Mouse (Mus musculus) embryo, embryonic 11 days (tissue): ENCODE measurements around the gene Atg9b.
"Not testable (repeated sequence)": the region's sequence is repeated elsewhere in the genome, so short reads cannot be mapped to it uniquely, and the experiment has no call there.

Experiments
- DNase-seq: peaks from one replicate; pipeline ENCODE4 v3.0.0-alpha.2; 2015

Atg9b gene

DNA sequence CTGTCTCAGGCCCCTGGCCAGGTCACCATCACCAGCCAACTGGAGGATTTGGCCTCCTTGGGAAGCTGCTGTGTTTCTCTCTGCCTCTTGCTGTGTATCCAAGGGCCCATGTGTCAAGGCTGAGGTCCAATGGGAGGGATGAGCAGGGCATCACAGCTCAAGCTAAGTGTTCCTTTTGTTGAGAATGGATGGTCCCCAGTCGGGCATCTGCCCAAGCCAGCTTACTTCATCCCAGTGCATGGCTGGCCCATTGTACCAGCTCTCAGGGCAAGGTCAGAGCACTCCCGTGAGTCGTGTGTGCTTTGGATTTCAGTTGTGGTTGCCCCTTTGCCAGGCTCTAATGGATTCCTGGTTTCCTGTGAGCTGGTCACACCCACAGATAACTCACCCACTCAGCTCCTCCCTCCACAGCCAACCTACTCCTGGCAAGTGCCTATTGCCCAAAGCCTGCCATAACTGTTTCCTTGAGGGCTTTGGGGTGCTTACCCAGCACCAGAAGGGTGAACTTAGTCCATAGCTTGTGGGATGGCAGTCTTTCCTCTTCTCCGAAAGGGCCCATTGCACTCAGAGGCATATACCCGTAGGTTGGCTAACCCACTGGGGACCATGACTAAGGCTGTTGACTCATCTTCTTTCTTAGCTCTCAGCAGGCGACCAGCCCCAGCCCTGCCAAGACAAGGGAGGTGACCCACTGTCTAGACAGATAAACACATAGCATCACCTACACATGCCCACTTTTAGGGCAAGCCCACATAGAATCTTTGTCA lies 12.8 kb upstream of the Atg9b start:
- DNase-seq, result no peak

DNA sequence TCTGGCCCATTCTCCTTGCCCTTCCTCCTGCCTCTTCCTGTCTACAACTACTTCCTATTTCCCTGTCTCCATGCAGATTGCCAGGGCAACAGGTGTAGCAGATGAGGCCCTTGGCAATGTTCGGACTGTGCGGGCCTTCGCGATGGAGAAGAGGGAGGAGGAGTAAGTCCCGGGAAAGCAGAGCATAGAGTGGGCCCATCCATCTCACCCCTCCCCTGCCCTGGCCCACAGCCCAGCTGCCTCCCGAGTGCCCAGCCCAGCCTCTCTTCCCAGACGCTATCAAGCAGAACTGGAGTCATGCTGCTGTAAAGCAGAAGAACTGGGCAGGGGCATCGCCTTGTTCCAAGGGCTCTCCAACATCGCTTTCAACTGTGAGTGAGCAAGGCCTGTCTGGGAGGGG lies 10.0 kb upstream of the Atg9b start:
- no peak for DNase-seq

DNA sequence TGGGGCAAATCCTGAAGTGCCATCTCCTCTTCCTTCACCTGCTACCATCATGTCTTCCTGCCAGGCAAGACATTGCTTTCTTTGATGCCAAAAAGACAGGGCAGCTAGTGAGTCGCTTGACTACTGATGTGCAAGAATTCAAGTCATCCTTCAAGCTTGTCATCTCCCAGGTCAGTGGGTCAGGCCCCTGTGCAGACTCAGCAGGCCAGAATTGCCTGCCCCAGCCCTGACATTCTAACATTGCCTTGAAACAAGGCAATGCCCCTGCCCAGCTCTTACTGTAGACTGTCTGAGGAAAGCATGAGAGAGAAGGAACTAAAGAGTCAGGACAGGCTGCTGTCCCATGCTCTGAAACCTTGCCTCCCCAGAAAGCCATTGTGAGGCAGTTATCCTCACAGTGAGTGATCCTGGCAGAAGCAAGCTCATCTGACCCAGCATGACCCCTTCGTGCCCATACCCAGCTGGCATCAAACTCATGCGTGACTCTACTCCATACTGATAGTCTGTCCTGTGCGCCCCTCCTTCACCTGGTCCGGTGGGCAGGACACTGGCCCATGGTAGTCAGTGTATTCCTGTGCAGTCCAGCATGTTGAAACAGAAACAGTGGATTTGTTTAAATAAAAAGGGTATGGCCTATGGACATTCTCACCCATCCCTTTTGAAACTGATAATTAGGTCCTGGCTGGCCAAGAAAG lies 9.1 kb upstream of the Atg9b start:
- no peak for DNase-seq

DNA sequence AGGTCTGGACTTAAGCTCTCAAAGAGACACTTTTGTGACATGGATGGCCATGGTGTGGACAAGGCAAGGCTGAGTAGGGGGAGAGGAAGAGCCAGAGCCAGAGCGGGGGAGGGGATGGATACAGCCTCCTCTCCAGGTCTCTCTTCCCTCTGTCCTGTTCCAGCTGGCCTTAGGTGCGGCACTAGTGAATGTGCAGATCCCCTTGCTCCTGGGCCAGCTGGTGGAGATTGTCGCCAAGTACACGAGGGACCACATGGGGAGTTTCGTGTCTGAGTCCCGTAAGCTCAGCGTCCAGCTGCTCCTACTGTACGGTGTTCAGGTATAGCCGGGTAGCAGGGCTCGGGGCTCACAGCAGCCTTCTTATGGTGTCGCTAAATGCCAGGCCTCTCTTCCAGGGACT lies 8.4 kb upstream of the Atg9b start:
- no peak for DNase-seq

DNA sequence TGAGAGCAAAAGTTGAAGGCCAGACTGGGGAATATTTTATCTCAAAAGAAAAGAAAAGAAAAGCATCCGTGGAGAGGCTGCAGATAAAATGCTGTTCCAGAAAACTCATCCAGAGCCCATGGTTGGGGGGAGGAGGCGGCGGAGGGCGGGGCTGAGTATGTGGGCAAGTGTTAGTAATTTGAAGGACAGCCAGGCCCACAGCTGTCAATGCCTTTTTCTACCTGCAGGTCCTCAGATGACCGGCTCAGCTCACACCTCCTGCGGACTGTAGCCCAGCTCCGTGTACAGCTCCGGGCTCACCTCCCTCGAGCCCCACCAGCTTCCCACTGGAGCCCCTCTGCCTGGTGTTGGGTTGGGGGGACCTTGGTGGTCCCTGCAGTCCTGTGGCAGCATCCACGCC lies 7.7 kb upstream of the Atg9b start:
- DNase-seq, result no peak

DNA sequence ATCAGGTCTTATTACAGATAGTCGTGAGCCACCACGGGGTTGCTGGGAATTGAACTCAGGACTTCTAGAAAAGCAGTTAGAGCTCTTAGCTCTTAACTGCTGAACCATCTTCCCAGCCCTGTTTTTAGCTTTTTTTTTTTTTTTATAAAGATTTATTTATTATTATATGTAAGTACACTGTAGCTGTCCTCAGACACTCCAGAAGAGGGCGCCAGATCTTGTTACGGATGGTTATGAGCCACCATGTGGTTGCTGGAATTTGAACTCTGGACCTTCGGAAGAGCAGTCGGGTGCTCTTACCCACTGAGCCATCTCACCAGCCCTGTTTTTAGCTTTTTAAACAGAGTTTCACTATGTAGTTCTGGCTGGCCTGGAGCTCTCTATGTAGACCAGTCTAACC lies 4.3 kb upstream of the Atg9b start:
- not testable (repeated sequence) for DNase-seq

DNA sequence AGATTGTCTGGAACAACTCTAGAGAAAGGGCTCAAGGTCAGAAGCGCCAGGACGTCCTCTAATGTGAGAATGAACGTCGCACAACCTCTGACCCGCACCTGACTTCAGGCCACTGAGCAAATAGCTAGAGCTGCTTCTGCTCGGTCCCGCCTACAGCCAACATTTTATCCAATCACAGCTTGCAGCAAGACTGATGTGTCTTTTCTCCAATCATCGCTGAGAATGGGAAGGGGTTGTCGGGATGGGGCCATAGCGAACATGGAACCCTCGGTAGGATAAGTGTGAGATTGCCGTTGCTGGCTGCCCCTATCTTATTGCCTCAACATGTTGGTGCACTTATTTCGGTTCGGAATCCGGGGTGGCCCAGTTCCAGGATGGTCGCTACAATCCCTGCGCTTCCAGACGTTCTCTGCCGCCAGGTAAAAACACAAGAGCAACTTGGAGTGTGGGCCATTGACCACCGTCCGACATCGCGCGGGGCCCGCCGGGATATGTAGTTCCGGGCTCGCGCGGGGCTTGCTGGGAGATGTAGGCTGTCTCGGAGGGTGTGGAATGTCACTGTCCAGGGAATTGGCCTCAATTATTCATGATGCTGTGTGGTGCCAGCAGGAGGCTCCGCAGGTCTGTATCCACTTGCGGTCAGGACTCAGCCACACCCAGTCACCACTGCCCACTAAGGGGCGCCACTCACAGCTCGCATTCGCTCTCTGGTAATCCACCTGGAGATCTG lies 2.4 kb upstream of the Atg9b start:
- peak; percentile 96 for DNase-seq

DNA sequence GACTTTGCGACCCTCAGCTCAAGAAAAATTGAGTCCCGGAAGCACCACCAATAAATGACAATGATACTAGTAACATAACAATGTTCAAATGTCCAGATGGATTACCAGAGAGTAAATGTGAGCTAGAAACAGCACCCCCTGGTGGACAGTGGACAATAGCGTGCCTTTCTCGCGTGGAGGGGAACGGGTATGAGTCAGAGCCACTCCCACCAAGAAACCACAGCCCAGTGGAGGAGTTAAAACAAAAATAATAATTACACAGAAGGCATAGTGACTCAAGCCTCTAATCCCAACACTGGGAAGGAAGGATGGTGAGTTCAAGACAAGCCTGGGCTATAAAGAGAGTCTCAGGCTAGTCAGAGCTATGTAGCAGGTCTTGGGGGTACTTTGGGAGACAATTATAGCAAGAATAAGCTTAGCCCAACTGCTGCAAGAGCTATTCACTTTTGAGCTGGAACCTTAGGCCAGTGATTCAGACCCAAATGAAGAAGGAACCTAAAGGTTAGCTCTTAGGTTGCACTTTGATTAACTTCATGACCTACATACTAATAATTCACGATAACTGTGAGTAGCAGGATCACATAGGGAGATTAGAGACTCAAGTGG lies 1.6 kb upstream of the Atg9b start, which contains the start of gene Abcb8:
TSS of gene Abcb8 (plus strand) at position 272 of the 606 bp plus-strand sequence.
- DNase-seq, result peak; percentile 89

DNA sequence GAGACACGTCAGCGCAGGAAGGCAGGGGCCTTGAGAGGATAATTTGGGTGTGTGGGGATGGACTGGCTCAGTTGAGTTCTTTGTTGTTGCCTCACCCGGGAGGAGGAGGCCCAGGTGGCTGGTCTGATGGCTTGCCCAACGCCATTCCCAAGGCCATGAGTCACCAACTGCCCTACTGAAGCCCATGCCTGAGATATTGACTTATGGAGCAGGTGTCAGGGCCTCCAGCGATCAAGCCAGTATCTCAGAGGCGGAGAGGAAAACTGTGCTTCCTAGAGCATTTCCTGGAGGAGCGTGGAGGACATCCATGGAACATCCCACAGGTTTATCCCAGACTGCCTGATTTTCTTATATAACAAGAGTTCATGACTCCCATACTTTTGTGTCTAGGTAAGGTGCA lies 781 bp upstream of the Atg9b start:
- DNase-seq, result no peak

DNA sequence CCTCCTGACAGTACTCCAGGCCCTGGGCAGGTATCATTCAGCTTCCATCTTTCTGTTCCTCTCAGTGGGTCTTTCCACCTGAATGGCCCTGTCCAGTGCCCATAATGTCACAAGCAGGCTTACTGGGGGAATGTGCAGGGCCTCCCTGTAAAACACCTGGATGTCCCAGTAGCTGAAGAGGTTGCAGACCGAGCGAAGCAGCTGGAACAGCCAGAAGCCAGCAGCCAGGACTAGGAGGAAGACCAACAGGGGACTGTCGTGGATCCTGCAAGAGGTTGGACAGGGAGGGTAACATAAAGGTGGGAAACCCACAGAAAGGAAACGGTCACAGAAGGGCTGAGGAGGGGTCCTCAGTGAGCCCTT lies 2.3 kb downstream of the Atg9b start:
- no peak for DNase-seq

DNA sequence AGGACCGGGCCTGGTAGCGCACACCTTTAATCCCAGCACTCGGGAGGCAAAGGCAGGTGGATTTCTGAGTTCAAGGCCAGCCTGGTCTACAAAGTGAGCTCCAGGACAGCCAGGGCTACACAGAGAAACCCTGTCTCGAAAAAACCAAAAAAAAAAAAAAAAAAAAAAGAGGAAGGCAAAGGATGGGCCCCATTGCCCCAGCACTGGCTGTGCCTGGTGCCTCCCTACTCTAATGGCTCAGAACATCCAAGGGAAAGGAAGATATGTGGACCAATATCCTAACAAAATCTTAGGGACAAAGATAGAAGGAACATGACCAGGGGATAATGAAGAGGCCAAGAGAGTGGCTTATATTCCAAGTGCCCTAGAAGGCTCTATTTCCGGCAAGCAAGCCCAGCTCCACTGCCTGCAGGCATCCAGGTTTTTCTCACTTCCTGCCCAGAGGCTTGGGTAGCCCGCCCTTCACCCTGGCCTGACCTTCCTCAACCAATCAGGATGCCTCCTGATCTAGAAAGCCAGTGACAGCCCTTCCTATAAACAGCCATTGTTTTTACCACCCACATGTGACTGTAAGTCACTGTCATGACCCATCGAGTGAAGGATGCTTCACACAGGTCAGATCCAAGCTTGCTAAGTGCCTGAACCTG lies 2.8 kb downstream of the Atg9b start:
- DNase-seq, result peak; percentile 70

DNA sequence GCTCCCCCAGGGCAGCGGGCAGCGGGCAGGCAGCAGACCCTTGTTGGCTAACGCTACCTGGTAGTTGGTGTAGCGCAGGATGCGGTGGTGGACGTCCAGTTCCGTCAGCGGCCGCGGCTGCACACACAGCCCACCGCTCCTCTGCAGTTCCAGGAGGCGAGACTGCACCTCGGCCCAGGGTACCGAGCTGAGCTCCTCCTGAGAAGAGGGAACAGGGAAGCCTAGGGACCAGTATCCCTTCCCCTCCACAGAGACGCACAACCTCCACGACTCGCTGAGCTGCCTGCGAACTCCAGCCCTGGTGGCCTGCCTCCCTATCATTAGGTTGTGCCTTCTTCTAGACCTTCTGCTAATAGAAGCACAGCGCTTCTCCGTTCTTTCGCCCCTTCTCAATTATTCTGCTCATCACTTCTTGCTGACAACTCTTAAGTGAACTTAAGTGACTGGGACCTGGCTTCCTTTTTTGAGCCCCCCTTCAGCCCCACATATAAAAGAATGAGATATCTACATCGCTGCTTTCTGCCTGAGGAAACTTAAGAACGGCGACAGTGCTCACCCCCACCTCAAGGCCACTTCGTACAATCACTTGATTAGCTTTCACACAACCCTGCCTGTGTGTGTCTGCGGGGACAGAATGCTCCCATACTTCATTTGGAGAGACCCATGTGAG lies 3.6 kb downstream of the Atg9b start:
- DNase-seq, result no peak

DNA sequence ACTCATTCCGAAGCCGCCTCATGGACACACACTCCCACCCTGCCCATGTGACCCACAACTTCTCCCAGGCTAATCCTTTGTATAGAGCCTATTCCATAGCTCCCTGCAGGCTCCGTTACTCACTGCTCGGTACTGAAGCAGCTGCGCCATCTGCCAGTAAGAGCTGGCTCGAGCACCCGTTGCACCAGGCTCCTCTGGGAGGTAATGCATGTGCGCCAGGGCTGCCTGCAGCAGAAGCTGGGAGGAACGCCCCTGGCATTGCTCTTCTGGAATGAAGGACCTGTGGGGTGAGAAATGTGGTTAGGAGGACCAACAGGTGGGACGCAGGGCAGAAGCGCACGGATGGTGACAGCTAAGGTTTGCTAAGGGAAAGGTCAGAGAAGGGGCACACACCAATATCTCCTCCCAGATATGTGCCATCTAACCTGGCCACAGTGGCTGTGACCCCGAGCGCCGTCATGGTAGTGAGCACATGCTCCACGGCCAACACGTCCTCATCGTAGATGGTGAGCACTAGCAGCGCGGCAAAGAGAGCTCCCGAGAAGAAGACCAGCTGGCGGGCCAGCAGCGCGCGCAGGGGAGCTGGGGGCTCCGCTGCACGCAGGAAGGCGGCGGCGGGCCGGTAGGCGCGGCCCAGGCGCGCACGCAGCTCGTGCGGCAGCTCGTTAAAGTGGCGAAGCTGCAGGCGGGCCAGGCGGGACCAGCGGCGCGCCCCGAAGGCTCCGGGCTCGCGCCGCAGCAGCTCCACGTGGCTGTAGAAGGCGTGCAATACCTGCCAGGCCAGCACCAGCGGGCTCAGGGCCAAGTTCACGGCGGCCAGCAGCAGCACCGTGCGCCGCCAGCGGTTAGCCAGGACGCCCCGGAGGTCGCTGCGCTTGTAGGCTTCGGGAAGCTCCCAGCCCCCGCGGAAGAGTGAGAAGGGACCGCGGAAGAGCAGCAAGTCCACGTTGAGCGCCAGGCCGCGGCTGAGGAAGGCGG lies 4.4 kb downstream of the Atg9b start:
- DNase-seq, result peak; percentile 75

DNA sequence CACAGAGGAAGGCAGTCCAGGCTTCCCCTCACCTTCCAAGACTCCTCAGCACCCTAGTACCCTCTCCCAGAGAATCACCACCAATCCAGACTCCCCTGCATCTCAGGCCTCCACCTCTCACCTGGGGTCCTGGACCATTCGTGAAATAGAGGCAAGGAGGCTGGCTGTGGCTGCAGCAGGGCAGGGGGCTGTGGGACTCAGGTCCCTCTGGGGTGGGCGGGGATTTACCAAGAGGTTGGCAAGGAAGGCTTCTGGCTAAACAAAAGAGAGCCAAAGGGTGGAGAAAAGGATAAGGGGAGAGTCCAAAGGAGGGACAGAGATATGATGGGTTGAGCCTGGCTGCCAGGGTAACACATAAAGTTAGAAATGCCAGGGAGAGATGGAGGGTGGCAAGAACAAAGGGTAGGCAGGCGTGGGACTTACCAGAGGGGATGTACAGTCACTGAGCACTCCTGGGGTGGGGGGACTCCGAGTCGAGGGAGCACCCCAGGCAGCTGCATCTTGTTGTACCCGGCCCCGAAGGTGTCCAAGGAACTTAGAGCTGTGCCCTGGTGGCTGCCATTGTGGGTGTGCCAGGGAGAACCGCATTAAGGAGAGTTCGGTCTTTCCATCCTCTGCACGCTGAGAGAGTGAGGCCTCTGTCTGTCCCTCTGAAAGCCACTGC lies 5.9 kb downstream of the Atg9b start:
- DNase-seq, result no peak

DNA sequence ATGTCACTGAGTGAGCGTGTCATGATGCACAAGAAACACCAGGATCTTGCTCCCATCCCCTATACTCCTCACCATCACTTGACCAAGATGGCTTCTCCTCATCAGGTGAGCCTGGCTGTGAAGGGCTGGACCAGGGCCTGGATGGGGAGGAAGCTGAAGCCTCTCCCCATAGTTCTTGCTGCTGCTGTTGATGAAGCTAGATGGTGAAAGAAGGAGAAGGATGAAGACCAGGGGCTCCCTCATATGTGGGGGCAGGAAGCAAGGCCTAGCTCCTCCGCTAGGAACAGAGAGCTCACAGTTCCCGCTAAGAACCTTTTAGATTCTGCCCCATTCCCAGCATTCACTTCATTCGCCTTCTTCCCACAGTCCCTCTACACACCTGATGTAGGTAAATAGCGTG lies 6.6 kb downstream of the Atg9b start:
- no peak for DNase-seq

DNA sequence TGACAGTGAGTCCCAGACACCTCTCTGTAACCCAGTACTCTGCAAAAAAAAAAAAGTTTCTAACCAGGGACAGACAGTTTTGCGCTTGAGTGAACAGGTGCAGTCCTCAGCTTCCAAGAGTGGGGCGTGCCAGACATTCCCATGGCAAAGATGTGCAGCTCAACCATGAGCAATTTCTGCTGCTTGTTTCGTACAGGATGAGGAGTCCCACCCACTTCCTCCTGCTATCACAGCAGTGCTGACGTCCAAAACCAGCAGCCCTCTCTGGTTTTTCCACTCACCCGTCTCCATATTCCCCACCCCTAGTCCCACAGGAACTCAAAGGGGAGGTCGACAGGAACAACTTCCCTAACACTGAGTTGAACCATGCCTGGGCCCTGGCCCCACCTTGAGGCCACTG lies 7.5 kb downstream of the Atg9b start:
- no peak for DNase-seq

DNA sequence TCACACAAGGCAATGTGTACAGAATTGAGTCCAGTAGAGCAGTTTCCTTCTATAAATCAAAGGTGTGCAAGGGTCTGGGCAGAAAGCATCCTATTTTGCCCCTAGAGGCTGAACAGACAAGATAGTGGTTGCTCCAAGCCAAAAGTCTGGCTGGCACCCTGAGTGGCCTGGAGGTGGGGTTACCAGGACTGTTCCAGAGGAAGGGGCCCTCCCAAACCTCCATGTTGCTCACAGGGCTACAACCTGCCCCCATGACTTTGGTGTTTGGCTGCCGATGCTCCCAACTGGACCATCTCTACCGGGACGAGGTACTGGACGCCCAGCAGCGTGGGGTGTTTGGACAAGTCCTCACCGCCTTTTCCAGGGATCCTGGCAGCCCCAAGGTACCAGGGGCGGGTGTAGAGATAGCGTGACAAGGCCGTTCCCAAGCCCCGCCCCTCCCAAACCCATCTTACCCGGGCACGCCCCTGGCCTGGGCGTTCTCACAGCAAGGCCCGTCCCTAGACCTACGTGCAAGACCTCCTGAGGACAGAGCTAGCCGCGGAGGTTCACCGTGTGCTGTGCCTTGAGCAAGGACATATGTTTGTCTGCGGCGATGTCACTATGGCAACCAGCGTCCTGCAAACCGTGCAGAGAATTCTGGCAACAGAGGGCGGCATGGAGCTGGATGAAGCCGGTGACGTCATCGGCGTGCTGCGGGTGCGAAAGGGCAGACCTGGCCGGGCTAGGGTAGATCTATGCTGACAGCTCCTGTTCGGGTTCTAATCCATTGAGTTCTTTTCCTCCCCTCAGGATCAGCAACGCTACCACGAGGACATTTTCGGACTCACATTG lies 8.7 kb downstream of the Atg9b start:
- DNase-seq, result peak; percentile 96

DNA sequence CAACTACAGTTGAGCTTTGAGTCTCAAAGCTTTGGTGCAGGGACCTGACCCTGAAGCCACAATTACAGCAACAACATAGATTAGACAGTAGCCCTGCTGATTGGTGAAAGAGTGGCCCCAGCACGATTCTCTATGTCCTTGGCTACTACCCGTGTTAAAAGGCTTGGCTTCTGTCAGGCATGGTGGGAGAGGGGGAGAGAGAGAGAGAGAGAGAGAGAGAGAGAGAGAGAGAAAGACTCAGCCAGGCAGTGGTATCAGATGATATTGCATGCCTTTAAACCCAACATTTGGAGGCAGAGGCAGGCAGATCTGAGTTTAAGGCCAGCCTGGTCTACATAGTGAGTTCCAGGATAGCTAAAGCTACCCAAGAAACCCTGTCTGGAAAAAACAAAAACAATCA lies 10.0 kb downstream of the Atg9b start:
- no peak for DNase-seq

DNA sequence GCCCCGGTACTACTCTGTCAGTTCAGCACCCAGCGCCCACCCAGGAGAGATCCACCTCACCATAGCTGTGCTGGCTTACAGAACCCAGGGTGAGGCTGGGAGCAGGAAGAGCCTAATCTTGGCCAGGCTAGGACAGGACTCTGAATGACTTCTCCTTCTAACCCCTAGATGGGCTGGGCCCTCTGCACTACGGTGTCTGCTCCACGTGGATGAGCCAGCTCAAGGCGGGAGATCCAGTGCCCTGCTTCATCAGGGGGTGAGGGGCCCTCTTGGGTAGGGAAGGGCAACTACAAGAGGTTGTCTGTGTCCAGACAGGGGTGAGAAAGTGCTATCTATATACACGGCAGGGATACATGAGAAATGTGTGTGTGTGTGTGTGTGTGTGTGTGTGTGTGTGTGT lies 10.5 kb downstream of the Atg9b start:
- DNase-seq, result no peak

DNA sequence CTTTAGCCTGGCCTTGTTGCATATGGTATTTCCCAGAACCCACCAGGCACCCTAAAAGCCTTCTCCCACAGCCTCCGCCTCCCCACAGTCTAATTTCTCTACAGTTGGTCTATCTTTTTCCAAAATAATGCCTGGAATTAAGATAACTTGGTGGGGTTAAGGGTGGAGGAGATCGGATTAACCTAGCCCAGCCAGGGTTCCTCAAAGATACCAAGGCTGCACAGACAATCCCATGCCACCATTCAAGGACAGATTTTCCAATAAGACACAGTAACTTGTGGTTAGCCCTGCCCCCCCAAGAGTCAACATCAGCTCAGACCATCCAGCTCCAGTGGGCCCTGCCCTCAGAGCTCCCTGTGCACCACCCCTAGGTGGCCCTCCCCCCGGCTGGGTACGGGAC lies 11.4 kb downstream of the Atg9b start:
- no peak for DNase-seq
